Mouse (Mus musculus) heart, embryonic 12.5 days (tissue): ENCODE data around the gene Mmrn1. TPM values are rescaled to one million over a fixed set of nuclear protein-coding genes. Genes with fewer than 3 reads are reported as not detected.

Experiments used
- ATAC-seq: fragments of 200-750 bp; cut with Nextera tagmentation; 2 replicates; pipeline ENCODE4 v1.8.0; 2017; ENCODE audit warnings: moderate TSS enrichment, moderate library complexity; ENCODE audit not compliant: insufficient number of reproducible peaks, low FRiP score
- H3K27ac ChIP-seq: fragments of 300-500 bp; sonication (generic); 2 replicates; pipeline ENCODE4 v1.5.1; 2016; ENCODE audit warnings: mild to moderate bottlenecking, moderate library complexity; ENCODE audit not compliant: poor library complexity, severe bottlenecking
- H3K27me3 ChIP-seq: fragments of 300-500 bp; sonication (generic); replicated peaks from 2 replicates; pipeline ENCODE4 v1.6.1; 2016; ENCODE audit warnings: mild to moderate bottlenecking, moderate library complexity
- H3K36me3 ChIP-seq: fragments of 300-500 bp; sonication (generic); 2 replicates; pipeline ENCODE4 v1.6.1; 2016; ENCODE audit warnings: mild to moderate bottlenecking, moderate library complexity
- H3K4me1 ChIP-seq: fragments of 300-500 bp; sonication (generic); replicated peaks from 2 replicates; pipeline ENCODE4 v1.6.1; 2016; ENCODE audit warnings: mild to moderate bottlenecking
- H3K4me2 ChIP-seq: fragments of 300-500 bp; sonication (generic); 2 replicates; pipeline ENCODE4 v1.6.1; 2016; ENCODE audit warnings: mild to moderate bottlenecking, moderate library complexity
- H3K4me3 ChIP-seq: fragments of 300-500 bp; sonication (generic); 2 replicates; pipeline ENCODE4 v1.5.1; 2016; ENCODE audit warnings: mild to moderate bottlenecking
- H3K9ac ChIP-seq: fragments of 300-500 bp; sonication (generic); 2 replicates; pipeline ENCODE4 v1.6.1; 2016; ENCODE audit warnings: mild to moderate bottlenecking, moderate library complexity
- H3K9me3 ChIP-seq: fragments of 300-500 bp; sonication (generic); replicated peaks from 2 replicates; pipeline ENCODE4 v1.6.1; 2016; ENCODE audit warnings: mild to moderate bottlenecking, moderate library complexity
- WGBS: fragments of 180-500 bp; shearing (Covaris S2); methylation state at CpG from one replicate; pipeline ENCODE4 v1.1.7; 2016; 5-methylcytosine and 5-hydroxymethylcytosine counted together
- polyA plus RNA-seq: library from polyadenylated mRNA; unstranded; fragments of >200 nt; fragmentation: Nextera tagmentation; extraction: Ambion mirVana; gene quantifications from 2 replicates; pipeline ENCODE4 v1.2.1, GENCODE M21; 2016

The Mmrn1 gene
- polyA plus RNA-seq, 1 experiment from 2014 or later, result 3.0 TPM

DNA sequence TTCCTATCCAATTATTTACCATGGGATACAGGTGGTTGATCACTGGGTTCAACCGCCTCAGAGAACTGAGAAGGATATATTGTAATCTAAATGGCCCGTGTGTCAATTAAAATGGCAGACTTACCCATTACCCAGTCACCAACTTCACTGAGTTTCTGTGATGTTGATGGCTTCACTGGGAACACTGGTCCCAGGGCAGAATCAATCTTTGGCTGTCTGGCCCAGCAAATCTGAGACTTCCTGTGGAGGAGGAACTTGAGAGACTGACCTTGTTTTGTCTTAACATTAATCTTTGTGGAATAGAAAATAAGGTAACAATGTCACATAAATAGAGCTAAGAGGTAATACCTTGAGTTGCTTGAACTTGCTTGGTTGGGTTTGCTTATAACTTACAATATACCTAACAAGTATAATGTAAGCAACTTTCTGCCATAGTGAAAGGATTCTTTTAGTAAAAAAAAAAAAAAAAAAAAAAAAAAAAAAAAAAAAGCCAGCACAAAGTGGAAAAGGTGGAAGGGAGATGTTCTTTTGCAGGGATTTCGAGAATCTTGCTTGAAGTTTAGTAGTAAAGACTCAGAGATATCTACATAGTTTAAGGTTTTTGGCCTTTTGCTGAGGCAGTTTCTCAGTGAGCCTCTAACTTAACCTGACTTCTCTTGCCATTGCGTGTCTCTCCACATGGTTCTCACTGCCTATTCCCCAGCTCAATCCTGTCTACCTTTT is 68.8 kb downstream of the Mmrn1 start:
- WGBS, result 73% methylated on average over 4 of the region's 4 CpGs
- ATAC-seq, result no peak
- H3K4me1 ChIP-seq, result no peaks in the 10 kb centered on the region
- H3K9ac ChIP-seq, result no peak overlapping the region
- no peaks in the 10 kb centered on the region for H3K9me3 ChIP-seq
- 0 out of 2 replicates have a peak overlapping the region, but pooled peaks have one; percentile 42 for H3K4me2 ChIP-seq
- H3K36me3 ChIP-seq, result no peaks in the 10 kb centered on the region
- no peak overlapping the region for H3K27ac ChIP-seq
- H3K27me3 ChIP-seq, result no peaks in the 10 kb centered on the region
- H3K4me3 ChIP-seq, result no peak overlapping the region

DNA sequence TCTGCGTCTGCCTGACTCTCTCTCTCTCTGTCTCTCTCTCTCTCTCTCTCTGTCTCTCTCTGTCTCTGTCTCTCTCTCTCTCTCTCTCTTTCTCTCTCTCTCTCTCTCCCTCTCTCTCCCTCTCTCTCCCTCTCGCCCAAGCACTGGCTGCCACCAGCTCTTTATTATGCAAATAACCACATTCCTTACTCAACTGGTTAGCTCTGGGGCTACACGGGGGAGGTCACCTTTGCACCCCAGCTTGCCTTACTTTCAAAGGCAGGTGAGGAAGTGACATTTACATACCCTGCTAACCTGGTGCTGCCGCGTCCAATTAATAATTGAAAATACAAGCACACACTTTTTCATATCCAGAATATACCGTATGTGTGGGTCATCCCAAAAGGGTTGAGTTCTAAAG is 69.3 kb downstream of the Mmrn1 start:
- H3K4me2 ChIP-seq, result peak overlapping the region; percentile 42; the same call in 1 of the 2 replicates
- H3K27me3 ChIP-seq, result no peaks in the 10 kb centered on the region
- no peaks in the 10 kb centered on the region for H3K4me1 ChIP-seq
- no peak overlapping the region for H3K9ac ChIP-seq
- H3K9me3 ChIP-seq, result no peaks in the 10 kb centered on the region
- WGBS, result 18% methylated on average over 6 of the region's 6 CpGs
- H3K4me3 ChIP-seq, result no peak overlapping the region
- no peaks in the 10 kb centered on the region for H3K36me3 ChIP-seq
- H3K27ac ChIP-seq, result no peak overlapping the region
- ATAC-seq, result no peak

DNA sequence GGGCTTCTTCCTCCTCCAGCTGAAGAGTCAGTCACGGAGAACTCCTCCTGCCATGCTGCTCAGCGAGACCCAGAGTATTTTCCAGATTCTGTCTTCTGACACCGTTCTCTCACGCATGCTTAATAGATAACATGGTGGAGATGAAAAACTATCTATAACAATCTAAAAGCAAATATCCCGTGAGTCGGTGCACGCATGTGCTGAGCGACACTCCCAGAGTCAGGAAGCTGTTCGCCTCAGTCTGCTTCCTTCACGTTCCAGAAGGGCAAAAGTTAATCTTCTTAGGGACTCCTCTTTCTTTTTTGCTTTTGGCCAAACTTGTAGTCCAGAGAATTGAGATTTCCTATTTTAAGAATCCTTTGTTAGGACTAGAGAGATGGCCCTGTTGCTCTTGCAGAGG is 69.7 kb downstream of the Mmrn1 start:
- Histone ChIP-seq H3K4me1 (no peaks in the 10 kb centered on the region), H3K36me3 (no peaks in the 10 kb centered on the region), H3K4me2 (peak overlapping the region; percentile 42; the same call in 1 of the 2 replicates), H3K9ac (no peak overlapping the region), H3K27ac (no peak overlapping the region), H3K9me3 (no peaks in the 10 kb centered on the region), H3K27me3 (no peaks in the 10 kb centered on the region), H3K4me3 (no peak overlapping the region)
- no peak for ATAC-seq
- WGBS, result 36% methylated on average over 10 of the region's 10 CpGs

DNA sequence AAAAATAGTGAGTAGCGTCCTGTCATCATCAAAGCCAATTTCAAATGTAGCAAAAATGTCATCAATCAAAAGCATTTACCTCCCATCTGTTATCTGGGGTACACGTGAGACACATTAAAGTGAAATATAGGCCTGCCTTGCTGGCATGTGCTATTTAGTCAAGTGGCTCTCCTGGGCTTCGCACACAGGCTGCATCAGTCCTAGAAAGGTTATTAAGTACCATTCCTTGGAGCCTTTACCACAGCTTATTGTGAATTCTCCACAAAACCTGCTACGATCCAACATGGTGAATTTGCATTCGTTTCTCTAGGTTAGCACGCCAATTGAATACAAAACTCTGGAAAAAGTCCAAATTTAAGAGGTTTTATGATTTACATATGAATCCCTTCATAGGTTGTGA is 70.8 kb downstream of the Mmrn1 start:
- Histone ChIP-seq H3K27me3 (no peaks in the 10 kb centered on the region), H3K27ac (no peak overlapping the region)
- no peak for ATAC-seq

DNA sequence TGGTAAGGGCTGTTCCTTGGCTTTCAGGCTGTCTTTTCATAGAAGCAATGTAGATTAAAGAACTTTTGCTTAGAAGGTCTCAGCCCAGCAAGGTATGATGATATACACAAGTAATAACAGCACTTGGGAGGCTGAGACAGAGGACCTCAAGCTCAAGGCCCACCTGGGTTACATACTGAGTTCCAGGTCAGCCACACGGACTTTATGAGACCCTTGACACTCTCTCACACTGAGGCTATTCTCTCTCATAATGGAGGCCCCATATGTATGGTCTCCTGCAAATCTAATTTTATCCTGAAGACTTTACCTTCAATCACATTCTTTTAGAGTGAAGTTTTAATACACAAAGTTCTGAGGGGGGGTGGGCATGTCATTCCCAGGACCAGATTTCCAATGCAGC is 71.6 kb downstream of the Mmrn1 start:
- 67% methylated on average over 1 of the region's 1 CpGs for WGBS
- no peak overlapping the region for H3K4me3 ChIP-seq
- no peak overlapping the region for H3K4me2 ChIP-seq
- no peak for ATAC-seq
- no peak overlapping the region for H3K27ac ChIP-seq
- H3K4me1 ChIP-seq, result no peaks in the 10 kb centered on the region
- H3K36me3 ChIP-seq, result no peaks in the 10 kb centered on the region
- peaks cover 2% of the 10 kb centered on the region; the same call in 1 of the 2 replicates for H3K9me3 ChIP-seq
- no peak overlapping the region for H3K9ac ChIP-seq
- no peaks in the 10 kb centered on the region for H3K27me3 ChIP-seq

More for the DNA sequence above, 70.8 kb downstream of the Mmrn1 start:
- no peak overlapping the region for H3K4me2 ChIP-seq
- H3K36me3 ChIP-seq, result no peaks in the 10 kb centered on the region
- no peaks in the 10 kb centered on the region for H3K9me3 ChIP-seq
- no peaks in the 10 kb centered on the region for H3K4me1 ChIP-seq
- H3K4me3 ChIP-seq, result no peak overlapping the region
- H3K9ac ChIP-seq, result no peak overlapping the region
- 81% methylated on average over 6 of the region's 6 CpGs for WGBS

DNA sequence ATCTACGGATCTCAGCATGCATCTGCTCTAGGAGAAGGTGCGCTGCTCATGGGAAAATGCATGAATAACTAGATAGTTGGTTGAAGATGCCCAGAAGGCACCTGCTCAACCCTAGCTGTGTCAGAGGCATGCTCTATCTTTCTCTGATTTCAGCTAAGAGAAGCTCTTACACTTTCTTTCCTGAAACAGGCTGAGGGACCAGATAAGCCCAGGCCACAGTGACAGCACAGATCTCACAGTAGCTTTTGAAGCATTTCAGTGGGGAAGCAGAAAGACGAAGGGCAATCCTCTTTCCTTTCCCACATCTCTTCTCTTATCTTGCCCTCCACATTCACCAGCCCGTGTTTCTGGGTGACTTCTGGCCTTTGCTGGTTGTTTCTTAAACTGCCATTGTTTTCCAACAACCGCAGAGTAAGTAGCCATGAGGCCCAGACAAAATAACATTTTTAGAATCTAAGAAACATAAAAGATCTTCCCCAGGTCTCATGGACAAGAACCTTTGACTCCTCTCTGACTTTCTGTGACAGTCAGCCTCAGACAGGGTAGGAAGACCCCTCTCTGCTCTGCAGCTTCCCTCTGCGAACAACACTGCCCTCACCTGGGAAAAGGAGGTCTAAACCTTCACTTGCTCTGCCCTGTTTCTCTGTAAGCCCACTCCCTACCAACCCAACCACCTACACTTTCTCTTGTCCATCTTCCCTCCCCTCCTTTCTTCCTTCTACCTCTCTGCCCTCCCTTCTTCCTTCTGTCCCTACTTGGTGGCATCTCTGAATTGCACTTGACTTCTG is 76.4 kb downstream of the Mmrn1 start:
- Histone ChIP-seq H3K4me3 (no peak overlapping the region), H3K36me3 (no peaks in the 10 kb centered on the region), H3K4me1 (no peaks in the 10 kb centered on the region), H3K27me3 (no peaks in the 10 kb centered on the region), H3K27ac (no peak overlapping the region), H3K9ac (no peak overlapping the region), H3K9me3 (peaks cover 10% of the 10 kb centered on the region; the same call in 1 of the 2 replicates), H3K4me2 (no peak overlapping the region)
- no peak for ATAC-seq
- WGBS, result 66% methylated on average over 6 of the region's 6 CpGs

DNA sequence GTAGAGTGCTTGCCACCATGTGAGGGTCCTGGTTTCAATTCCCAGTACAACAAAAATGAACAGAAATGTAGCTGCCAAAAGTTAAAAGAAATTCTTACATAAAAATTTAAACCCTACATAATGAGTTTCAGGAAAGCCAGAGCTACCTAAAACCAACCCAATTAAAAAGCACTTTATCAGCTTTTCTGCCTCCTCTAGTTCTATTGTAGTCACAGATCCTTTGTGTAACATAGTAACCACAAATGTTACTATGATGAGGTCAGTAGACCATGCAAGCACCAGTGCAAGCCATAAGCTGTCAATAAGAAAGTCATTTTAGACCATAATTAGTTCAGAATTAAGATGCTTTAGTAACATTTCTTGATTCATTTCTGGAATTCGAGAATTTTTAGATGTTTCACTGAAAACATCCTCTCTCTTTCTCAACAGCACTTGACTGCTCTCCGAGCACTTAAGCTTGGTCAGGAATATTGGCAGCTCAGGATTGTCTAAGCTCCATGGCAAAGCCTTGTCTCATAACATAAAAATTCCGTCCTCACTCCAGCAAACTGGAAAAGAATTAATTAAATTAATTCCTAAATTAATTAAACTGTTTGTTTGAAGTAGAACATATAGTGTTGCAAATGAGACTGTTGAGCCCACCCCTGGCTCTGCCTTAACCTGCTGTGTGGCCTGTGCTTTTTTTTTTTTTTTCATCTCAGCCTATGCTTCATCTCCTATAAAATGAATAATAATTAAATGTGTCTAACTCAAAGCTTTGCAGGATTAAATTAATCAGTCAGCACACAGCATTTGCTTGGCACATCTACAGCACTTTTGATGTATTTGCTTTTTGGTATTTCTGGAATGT is 79.4 kb downstream of the Mmrn1 start:
- H3K36me3 ChIP-seq, result no peaks in the 10 kb centered on the region
- H3K4me2 ChIP-seq, result no peak overlapping the region
- H3K4me1 ChIP-seq, result no peaks in the 10 kb centered on the region
- peaks cover 10% of the 10 kb centered on the region; the same call in 1 of the 2 replicates for H3K9me3 ChIP-seq
- ATAC-seq, result no peak
- H3K9ac ChIP-seq, result no peak overlapping the region
- no peak overlapping the region for H3K4me3 ChIP-seq
- WGBS, result 67% methylated on average over 3 of the region's 3 CpGs
- H3K27me3 ChIP-seq, result no peaks in the 10 kb centered on the region
- H3K27ac ChIP-seq, result no peak overlapping the region

DNA sequence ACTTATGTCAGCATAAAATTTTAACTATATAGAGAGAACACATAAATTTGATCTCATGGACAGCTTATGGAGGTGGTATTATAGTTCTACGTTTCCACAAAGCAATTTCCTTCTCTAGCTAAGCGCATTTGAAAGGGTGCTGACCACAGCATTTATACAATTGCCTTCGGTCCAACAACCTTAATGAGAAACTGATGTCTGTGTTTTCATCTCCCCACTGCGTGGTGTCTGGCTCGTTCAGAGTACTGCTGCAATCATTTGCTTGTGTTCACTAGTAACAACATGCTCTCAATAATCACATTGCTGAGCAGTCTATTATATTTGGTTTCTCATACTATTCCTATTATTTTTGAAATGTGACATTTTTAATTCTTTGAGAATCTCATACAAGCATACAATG is 89.0 kb downstream of the Mmrn1 start:
- no peak for ATAC-seq
- H3K27ac ChIP-seq, result no peak overlapping the region
- H3K27me3 ChIP-seq, result no peaks in the 10 kb centered on the region
- no peak overlapping the region for H3K4me3 ChIP-seq
- no peak overlapping the region for H3K9ac ChIP-seq
- H3K9me3 ChIP-seq, result no peaks in the 10 kb centered on the region
- no peaks in the 10 kb centered on the region for H3K4me1 ChIP-seq
- WGBS, result 77% methylated on average over 5 of the region's 5 CpGs
- no peak overlapping the region for H3K4me2 ChIP-seq
- no peaks in the 10 kb centered on the region for H3K36me3 ChIP-seq

DNA sequence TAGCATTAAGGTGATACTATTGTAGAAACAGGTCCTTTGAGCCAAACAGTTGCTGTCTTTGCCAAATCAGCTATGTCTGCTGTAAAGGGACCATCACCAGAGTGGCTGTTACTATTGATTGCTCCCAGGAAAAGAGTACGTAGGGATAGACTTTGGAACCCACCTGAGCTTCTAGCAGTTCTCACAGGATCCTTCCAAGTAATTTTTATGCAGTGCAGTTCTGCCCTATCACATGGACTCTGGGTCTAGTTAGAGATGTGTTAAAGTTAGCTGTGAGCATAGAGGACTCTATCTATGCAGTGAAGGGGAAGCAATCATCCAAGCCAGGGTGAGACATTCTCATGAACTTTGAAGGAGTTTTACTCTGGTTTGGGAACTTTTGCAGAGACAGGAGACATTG is 94.9 kb downstream of the Mmrn1 start:
- Histone ChIP-seq H3K36me3 (no peaks in the 10 kb centered on the region), H3K27ac (no peak overlapping the region), H3K4me2 (no peak overlapping the region), H3K4me1 (no peaks in the 10 kb centered on the region), H3K4me3 (no peak overlapping the region), H3K27me3 (no peaks in the 10 kb centered on the region), H3K9ac (no peak overlapping the region), H3K9me3 (no peaks in the 10 kb centered on the region)
- no peak for ATAC-seq
- WGBS, result 74% methylated on average over 1 of the region's 1 CpGs

DNA sequence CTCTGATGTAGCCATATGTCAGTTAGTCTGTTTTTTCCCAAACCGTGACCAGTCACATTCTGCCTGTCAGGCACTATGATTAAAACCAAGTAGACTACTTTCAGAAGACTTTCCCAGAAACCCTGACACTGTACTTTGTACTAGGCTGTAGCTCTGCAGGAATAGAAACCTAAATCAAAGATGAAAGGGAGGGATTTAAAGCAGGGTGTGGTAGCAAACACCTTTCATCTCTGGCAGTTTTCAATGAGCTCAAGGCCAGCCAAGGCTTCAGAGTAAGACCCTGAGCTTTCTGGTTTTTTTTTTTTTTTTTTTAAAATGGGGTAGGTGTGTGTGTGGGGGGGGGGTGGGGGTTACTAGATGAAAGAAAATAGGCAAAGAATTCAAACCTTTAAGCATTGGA is 96.2 kb downstream of the Mmrn1 start:
- no peak overlapping the region for H3K9ac ChIP-seq
- no peaks in the 10 kb centered on the region for H3K4me1 ChIP-seq
- H3K9me3 ChIP-seq, result no peaks in the 10 kb centered on the region
- no peaks in the 10 kb centered on the region for H3K36me3 ChIP-seq
- 72% methylated on average over 1 of the region's 1 CpGs for WGBS
- H3K27ac ChIP-seq, result no peak overlapping the region
- H3K4me2 ChIP-seq, result no peak overlapping the region
- no peaks in the 10 kb centered on the region for H3K27me3 ChIP-seq
- no peak for ATAC-seq
- no peak overlapping the region for H3K4me3 ChIP-seq

DNA sequence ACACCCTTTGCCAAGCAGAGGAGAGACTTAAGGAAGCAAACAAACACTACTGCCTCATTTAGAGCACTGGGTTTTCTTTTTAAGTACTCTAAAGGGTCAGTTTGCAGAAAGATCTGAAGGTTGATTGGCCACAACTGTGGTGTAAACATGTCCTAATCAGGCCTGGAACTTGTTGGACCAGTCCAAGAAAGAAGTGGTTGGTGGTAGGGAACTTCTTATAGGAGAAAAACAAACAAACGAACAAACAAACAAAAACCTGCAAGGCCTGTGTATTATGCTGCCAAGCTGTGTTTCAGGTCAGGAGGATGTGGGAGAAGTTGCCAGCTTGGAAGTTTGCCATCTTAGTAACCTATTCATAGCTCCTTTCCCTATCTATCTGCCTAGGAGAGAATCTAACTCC is 108.5 kb downstream of the Mmrn1 start:
- H3K4me2 ChIP-seq, result no peak overlapping the region
- WGBS, result 69% methylated on average over 1 of the region's 1 CpGs

More for the DNA sequence above, 108.5 kb downstream of the Mmrn1 start:
- Histone ChIP-seq H3K36me3 (no peaks in the 10 kb centered on the region), H3K4me3 (no peak overlapping the region), H3K9me3 (no peaks in the 10 kb centered on the region), H3K9ac (no peak overlapping the region), H3K4me1 (no peaks in the 10 kb centered on the region), H3K27me3 (no peaks in the 10 kb centered on the region), H3K27ac (no peak overlapping the region)
- no peak for ATAC-seq
